Mouse (Mus musculus) layer of hippocampus, adult 2 months (tissue): ENCODE results near the gene C1qtnf7. TPM values are rescaled to one million over a fixed set of nuclear protein-coding genes. Genes with fewer than 3 reads are reported as not detected.

Experiments used
- DNase-seq, 2 experiments: peaks; one replicate each; pipeline ENCODE4 v3.0.0; 2022; ENCODE audit warnings: low spot score in 2 of 2
- H3K27ac ChIP-seq: fragments of 200-600 bp; 2 replicates; pipeline ENCODE4 v1.8.1; 2022
- H3K4me3 ChIP-seq: fragments of 200-600 bp; 2 replicates; pipeline ENCODE4 v1.8.1; 2022; ENCODE audit warnings: mild to moderate bottlenecking
- CTCF ChIP-seq: fragments of 200-600 bp; conservative IDR thresholded peaks from 2 replicates; pipeline ENCODE4 v1.8.1; 2022; ENCODE audit warnings: antibody characterized with exemption, mild to moderate bottlenecking, moderate library complexity
- long read RNA-seq, 2 experiments: library from polyadenylated mRNA; stranded (forward); transcript quantifications; one replicate each; pipeline ENCODE4 v2.0.0; 2021; ENCODE audit warnings: borderline mapping rate in 2 of 2
- total RNA-seq, 2 experiments: library from RNA; stranded (reverse); gene quantifications; 2 replicates each; pipeline ENCODE4 v1.2.3; 2021

The C1qtnf7 gene
- 1 to 10 TPM; 1.1 to 1.2 TPM for total RNA-seq
- long read RNA-seq, experiment 1, result 0 reads
- long read RNA-seq, experiment 2, result 0 reads

- no peak for TF ChIP-seq CTCF
- no peak within 1 kb of the TSS for H3K4me3 ChIP-seq
- no peak for DNase-seq
- no peak within 1 kb of the TSS for H3K27ac ChIP-seq
Measured at GRCm38 (mm10) chr5:43515401-43515976, at the start of gene C1qtnf7. C1qtnf7 (plus strand) TSS chr5:43515538.

GRCm38 (mm10) chr5:43466762-43467161 is 48.6 kb upstream of the C1qtnf7 start:
- Histone ChIP-seq H3K4me3 (no peak overlapping the region), H3K27ac (no peak overlapping the region)
- no peak for TF ChIP-seq CTCF
- DNase-seq, result no peak

DNA sequence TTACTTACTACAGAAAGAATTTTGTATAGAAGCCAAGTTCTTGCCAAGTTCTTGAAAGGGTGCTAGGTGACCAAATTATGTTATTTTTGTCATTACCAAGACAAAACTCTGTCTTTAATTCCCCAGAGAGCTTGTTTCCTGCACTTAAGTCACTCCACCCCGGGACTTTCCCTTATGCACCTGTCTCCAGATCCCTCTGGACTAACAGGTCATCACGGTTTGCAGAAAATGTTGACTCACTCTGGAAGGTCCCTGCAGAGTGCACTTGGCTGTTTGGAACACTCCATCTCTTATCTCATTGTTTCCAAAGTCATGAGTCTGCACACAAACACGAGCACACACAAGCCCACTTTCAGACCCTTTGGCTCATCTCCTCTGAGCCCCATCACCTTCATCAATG is 48.1 kb upstream of the C1qtnf7 start:
- DNase-seq, result no peak
- no peak for TF ChIP-seq CTCF
- H3K27ac ChIP-seq, result no peak overlapping the region
- no peak overlapping the region for H3K4me3 ChIP-seq

- TF ChIP-seq CTCF, result no peak
- DNase-seq, result no peak
- Histone ChIP-seq H3K4me3 (no peak overlapping the region), H3K27ac (no peak overlapping the region)
Measured at GRCm38 (mm10) chr5:43468937-43469336, 46.4 kb upstream of the C1qtnf7 start.

- Histone ChIP-seq H3K4me3 (no peak overlapping the region), H3K27ac (no peak overlapping the region)
- DNase-seq, result no peak
- no peak for TF ChIP-seq CTCF
Measured at GRCm38 (mm10) chr5:43477953-43478352, 37.4 kb upstream of the C1qtnf7 start.

- no peak for DNase-seq
- H3K4me3 ChIP-seq, result no peak overlapping the region
- H3K27ac ChIP-seq, result no peak overlapping the region
- TF ChIP-seq CTCF, result no peak
Measured at GRCm38 (mm10) chr5:43480046-43480445, 35.3 kb upstream of the C1qtnf7 start.

DNA sequence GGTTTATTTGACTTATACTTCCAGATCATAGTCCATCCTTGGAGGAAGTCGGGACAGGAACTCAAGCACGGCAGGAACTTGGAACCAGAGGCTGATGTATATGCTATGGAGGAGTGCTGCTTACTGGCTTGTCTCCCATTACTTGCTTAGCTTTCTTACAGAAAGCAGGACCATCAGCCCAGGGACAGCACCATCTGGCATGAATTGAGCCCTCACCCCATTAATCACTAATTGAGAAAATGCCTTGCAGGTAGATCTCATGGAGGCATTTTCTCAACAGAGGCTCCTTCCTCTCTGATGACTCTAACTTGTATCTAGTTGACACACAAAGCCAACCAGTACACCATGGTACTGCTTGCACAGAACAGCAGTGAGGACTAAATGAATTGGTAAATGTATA is 34.6 kb upstream of the C1qtnf7 start:
- H3K4me3 ChIP-seq, result no peak overlapping the region

GRCm38 (mm10) chr5:43481824-43482223 is 33.5 kb upstream of the C1qtnf7 start:
- no peak overlapping the region for H3K27ac ChIP-seq
- no peak for TF ChIP-seq CTCF
- no peak for DNase-seq
- no peak overlapping the region for H3K4me3 ChIP-seq

More for the DNA sequence above, 34.6 kb upstream of the C1qtnf7 start:
- no peak overlapping the region for H3K27ac ChIP-seq
- TF ChIP-seq CTCF, result no peak
- no peak for DNase-seq

DNA sequence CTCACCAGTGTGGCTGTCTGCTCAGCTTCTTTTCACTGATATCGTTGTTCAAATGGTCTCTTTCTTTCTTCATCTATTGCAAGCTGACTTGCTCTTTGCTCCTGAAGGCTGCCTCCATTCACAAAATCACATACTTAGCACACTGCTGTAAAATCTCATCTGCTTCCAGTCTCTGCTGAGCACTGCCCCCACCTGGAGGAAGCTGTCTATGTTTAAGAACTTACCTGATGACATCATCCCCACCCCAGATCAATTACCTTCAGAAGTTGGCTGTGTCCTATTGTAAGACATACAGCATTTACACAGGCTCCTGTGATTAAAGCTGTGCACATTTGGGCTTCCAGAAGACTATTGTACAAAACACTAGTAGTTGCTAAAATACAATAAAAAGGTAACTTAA is 13.5 kb upstream of the C1qtnf7 start:
- Histone ChIP-seq H3K27ac (no peak overlapping the region), H3K4me3 (no peak overlapping the region)
- TF ChIP-seq CTCF, result no peak
- no peak for DNase-seq

DNA sequence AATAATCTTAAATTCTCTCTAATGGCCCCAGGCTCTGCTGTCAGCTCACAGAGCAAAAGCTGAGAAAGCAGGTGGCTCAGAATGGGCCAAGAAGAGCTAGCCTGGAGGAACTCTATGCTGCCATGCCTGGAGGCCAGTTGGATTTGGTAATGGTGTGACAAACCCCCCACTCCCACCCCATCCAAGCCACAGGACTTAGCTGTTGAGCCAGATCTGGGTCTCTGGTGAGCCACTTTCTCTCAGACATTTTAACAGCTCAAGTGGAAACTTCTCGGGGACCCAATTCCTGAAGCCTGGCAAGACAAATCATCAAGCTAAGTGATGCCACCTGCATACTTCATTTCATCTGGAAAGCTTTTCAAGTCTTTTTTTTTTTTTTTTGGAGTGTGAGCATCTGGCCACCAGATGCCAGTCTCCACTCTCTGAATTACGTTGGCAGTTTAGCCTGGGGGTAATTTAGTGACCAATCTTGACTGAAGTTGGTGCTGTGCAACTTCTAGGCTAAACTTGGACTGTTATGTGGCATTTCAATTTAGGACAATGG is 11.0 kb upstream of the C1qtnf7 start:
- DNase-seq, result no peak

GRCm38 (mm10) chr5:43508470-43508869 is 6.9 kb upstream of the C1qtnf7 start:
- no peak overlapping the region for H3K27ac ChIP-seq
- no peak overlapping the region for H3K4me3 ChIP-seq
- DNase-seq, result no peak
- no peak for TF ChIP-seq CTCF

More for the DNA sequence above, 11.0 kb upstream of the C1qtnf7 start:
- H3K4me3 ChIP-seq, result no peak overlapping the region
- TF ChIP-seq CTCF, result no peak
- no peak overlapping the region for H3K27ac ChIP-seq

DNA sequence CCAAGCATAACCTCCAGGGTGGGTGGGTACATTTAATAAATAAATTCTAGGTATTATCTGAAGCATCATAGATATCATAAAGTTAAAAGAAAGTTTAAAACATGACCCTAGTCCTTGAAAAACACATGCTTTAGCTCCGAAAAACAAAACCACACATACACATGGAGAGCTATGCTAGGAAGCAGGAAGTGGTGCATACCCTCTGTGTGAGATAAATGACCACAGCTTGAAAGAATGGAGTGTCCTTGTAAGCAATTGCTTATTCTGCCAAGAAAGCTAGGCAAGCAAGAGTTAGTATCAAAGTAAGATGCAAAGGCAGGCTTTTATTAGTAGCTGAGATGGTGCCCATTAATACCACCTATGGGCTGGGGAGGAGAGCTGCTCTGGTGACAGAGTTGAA is 6.4 kb upstream of the C1qtnf7 start:
- no peak for TF ChIP-seq CTCF
- DNase-seq, result no peak
- Histone ChIP-seq H3K4me3 (no peak overlapping the region), H3K27ac (no peak overlapping the region)

- no peak overlapping the region for H3K4me3 ChIP-seq
- H3K27ac ChIP-seq, result no peak overlapping the region
- no peak for DNase-seq
- TF ChIP-seq CTCF, result no peak
Measured at GRCm38 (mm10) chr5:43511126-43511525, 4.2 kb upstream of the C1qtnf7 start.

- TF ChIP-seq CTCF, result no peak
- no peak overlapping the region for H3K4me3 ChIP-seq
- no peak overlapping the region for H3K27ac ChIP-seq
- DNase-seq, result no peak
Measured at GRCm38 (mm10) chr5:43516491-43516890, 1.2 kb downstream of the C1qtnf7 start.
